Mouse (Mus musculus): ENCODE data around the gene Chchd4. TPM values are rescaled to one million over a fixed set of nuclear protein-coding genes. Genes with fewer than 3 reads are reported as not detected.

Chchd4 gene
- polyA plus RNA-seq, 1 experiment from 2014 or later: 27.3 TPM

DNA sequence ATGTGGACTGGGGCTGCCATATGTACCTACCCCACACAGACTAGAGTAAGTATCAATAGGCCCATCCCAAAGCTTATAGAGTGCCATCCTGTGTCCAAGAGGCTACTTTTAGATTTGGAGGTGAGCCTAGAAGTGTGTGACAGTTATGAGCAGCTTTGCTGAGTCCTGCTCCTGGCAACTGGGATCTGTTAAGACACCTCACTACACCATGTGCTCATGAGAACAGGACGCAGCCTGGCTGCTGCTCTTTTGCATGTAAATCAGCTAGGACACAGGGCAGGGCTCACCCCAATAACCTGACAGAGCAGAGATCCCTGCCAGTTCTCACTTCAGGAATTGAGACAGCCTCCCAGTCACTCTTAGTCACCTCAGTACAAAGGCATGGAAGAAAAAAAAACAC, 6.2 kb downstream of the Chchd4 start:
- Histone ChIP-seq H3K36me3 (ENCODE audit: control insufficient read depth, insufficient read depth, low read length) (peaks cover 2% of the 10 kb centered on the region; the same call in 1 of the 2 replicates), H3K9me3 (ENCODE audit: control insufficient read depth, low read length) (no peaks in the 10 kb centered on the region), H3K4me1 (ENCODE audit: control insufficient read depth, insufficient read depth, low read length) (0 out of 2 replicates have a peak, but pooled peaks cover 3% of the 10 kb centered on the region), H3K27ac (replicated peaks; ENCODE audit: low read depth, low read length) (no peak overlapping the region), H3K4me2 (ENCODE audit: low read depth, severe bottlenecking) (no peak overlapping the region), H3K9ac (ENCODE audit: low read length) (no peak overlapping the region), H3K27me3 (ENCODE audit: control insufficient read depth, insufficient read depth, low read length) (no peaks in the 10 kb centered on the region), H3K4me3 (ENCODE audit: low read depth, low read length) (no peak overlapping the region)
- DNase-seq (ENCODE audit: low spot score): no peak
- no peak for ATAC-seq (ENCODE audit: insufficient number of reproducible peaks, low FRiP score, low TSS enrichment, low read depth)
- WGBS: 70% methylated on average over 1 of the region's 1 CpGs

DNA sequence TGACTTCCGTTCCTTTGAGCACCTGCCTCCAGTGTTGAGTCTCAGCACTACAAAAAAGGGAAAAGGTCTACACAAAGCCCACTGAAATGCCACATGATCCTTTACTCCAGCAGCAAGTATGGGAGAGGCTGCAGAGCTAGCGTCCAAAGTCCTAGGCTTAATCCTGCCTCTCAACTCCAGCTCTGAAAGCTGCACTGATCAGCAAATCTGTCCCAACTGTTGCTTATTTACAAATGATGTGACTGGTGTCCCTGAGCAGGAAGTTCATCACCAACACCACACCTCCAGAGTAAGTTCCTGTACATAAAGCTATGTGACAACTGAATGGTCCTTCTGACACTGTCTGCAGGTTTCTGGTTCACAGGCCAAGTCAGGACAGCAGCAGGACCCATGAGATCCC, 7.6 kb downstream of the Chchd4 start:
- H3K27me3 ChIP-seq (ENCODE audit: control insufficient read depth, insufficient read depth, low read length): no peaks in the 10 kb centered on the region
- DNase-seq (ENCODE audit: low spot score) (no peak), ATAC-seq (ENCODE audit: insufficient number of reproducible peaks, low FRiP score, low TSS enrichment, low read depth) (no peak)
- no peaks in the 10 kb centered on the region for H3K4me1 ChIP-seq (ENCODE audit: control insufficient read depth, insufficient read depth, low read length)
- H3K27ac ChIP-seq (replicated peaks; ENCODE audit: low read depth, low read length): no peak overlapping the region
- 84% methylated on average over 2 of the region's 2 CpGs for WGBS
- no peak overlapping the region for H3K4me3 ChIP-seq (ENCODE audit: low read depth, low read length)
- no peaks in the 10 kb centered on the region for H3K9me3 ChIP-seq (ENCODE audit: control insufficient read depth, low read length)
- peaks cover 2% of the 10 kb centered on the region; the same call in 1 of the 2 replicates for H3K36me3 ChIP-seq (ENCODE audit: control insufficient read depth, insufficient read depth, low read length)
- no peak overlapping the region for H3K9ac ChIP-seq (ENCODE audit: low read length)
- no peak overlapping the region for H3K4me2 ChIP-seq (ENCODE audit: low read depth, severe bottlenecking)

- WGBS: 88% methylated on average over 1 of the region's 1 CpGs
- ATAC-seq (ENCODE audit: insufficient number of reproducible peaks, low FRiP score, low TSS enrichment, low read depth): no peak
- Histone ChIP-seq H3K9me3 (ENCODE audit: control insufficient read depth, low read length) (no peaks in the 10 kb centered on the region), H3K36me3 (ENCODE audit: control insufficient read depth, insufficient read depth, low read length) (no peaks in the 10 kb centered on the region), H3K4me1 (ENCODE audit: control insufficient read depth, insufficient read depth, low read length) (no peaks in the 10 kb centered on the region), H3K4me3 (ENCODE audit: low read depth, low read length) (no peak overlapping the region), H3K27ac (replicated peaks; ENCODE audit: low read depth, low read length) (no peak overlapping the region), H3K9ac (ENCODE audit: low read length) (no peak overlapping the region), H3K27me3 (ENCODE audit: control insufficient read depth, insufficient read depth, low read length) (no peaks in the 10 kb centered on the region), H3K4me2 (ENCODE audit: low read depth, severe bottlenecking) (no peak overlapping the region)
- DNase-seq (ENCODE audit: low spot score): no peak
Measured at GRCm38 (mm10) chr6:91459471-91459870, 13.9 kb downstream of the Chchd4 start.

- ATAC-seq (ENCODE audit: insufficient number of reproducible peaks, low FRiP score, low TSS enrichment, low read depth): no peak
- WGBS: 46% methylated on average over 5 of the region's 5 CpGs
- no peak for DNase-seq (ENCODE audit: low spot score)
- H3K36me3 ChIP-seq (ENCODE audit: control insufficient read depth, insufficient read depth, low read length): no peaks in the 10 kb centered on the region
- no peak overlapping the region for H3K27ac ChIP-seq (replicated peaks; ENCODE audit: low read depth, low read length)
- no peak overlapping the region for H3K9ac ChIP-seq (ENCODE audit: low read length)
- no peak overlapping the region for H3K4me2 ChIP-seq (ENCODE audit: low read depth, severe bottlenecking)
- H3K9me3 ChIP-seq (ENCODE audit: control insufficient read depth, low read length): no peaks in the 10 kb centered on the region
- no peaks in the 10 kb centered on the region for H3K4me1 ChIP-seq (ENCODE audit: control insufficient read depth, insufficient read depth, low read length)
- H3K4me3 ChIP-seq (ENCODE audit: low read depth, low read length): no peak overlapping the region
- H3K27me3 ChIP-seq (ENCODE audit: control insufficient read depth, insufficient read depth, low read length): no peaks in the 10 kb centered on the region
Measured at GRCm38 (mm10) chr6:91454546-91454945, 18.8 kb downstream of the Chchd4 start.

DNA sequence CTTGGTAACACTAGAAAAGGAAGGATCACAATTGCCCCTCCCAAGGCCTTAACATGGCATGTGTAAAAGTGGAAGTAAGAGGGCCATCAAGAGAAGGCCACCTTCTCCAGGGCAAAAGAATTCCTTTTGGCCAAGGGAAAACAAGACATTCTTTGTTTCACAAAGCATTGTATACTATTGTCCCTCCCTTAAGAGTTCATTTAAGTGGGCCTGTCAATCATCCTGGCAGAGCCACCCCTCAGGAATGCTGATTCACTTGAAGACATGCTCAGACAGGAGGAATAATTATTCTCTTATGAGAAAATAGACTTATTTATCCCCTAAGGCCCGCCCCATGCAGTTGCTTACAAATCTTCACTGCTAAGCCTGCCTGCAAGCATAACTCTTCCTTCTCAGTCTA, 21.3 kb downstream of the Chchd4 start:
- ATAC-seq (ENCODE audit: insufficient number of reproducible peaks, low FRiP score, low TSS enrichment, low read depth) (no peak), DNase-seq (ENCODE audit: low spot score) (no peak)
- WGBS: 64% methylated on average over 1 of the region's 1 CpGs
- no peaks in the 10 kb centered on the region for H3K4me1 ChIP-seq (ENCODE audit: control insufficient read depth, insufficient read depth, low read length)
- no peaks in the 10 kb centered on the region for H3K9me3 ChIP-seq (ENCODE audit: control insufficient read depth, low read length)
- H3K36me3 ChIP-seq (ENCODE audit: control insufficient read depth, insufficient read depth, low read length): no peaks in the 10 kb centered on the region
- no peak overlapping the region for H3K27ac ChIP-seq (replicated peaks; ENCODE audit: low read depth, low read length)
- H3K27me3 ChIP-seq (ENCODE audit: control insufficient read depth, insufficient read depth, low read length): no peaks in the 10 kb centered on the region
- no peak overlapping the region for H3K9ac ChIP-seq (ENCODE audit: low read length)
- H3K4me3 ChIP-seq (ENCODE audit: low read depth, low read length): no peak overlapping the region
- no peak overlapping the region for H3K4me2 ChIP-seq (ENCODE audit: low read depth, severe bottlenecking)

DNA sequence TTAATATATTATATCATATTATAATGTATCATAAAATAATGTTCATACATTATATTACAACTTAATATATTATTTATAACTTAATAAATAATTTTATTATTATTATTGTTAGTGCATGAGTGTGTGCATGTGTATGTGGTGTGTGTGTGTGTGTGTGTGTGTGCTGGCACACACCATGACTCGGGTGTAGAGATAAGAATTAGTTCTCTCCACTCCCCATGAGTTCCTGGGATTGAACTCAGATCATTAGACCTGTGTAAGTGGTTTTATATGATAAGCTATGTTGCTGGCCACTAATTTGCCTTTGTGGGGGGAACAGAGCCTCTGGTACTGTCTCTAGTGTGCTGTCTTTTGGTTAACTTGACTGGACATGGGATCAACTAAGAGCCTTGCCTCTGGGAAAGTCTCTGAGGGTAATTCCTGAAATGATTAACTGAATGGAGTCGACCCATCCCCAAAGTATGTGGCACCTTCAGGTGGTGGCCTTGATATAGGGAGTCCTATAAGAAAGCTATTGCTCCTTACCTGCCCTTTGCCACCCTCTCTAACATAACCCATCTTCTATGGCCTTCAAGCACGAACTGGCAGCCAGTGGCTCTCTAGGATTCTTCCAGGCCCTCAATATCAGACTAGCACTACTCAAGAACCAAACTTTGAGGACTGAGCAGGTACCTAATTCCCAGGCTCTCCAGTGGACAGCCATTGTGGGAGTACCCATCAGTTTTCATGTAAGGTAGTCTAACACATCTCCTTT, 23.7 kb downstream of the Chchd4 start:
- no peaks in the 10 kb centered on the region for H3K36me3 ChIP-seq (ENCODE audit: control insufficient read depth, insufficient read depth, low read length)
- no peaks in the 10 kb centered on the region for H3K27me3 ChIP-seq (ENCODE audit: control insufficient read depth, insufficient read depth, low read length)
- WGBS: 58% methylated on average over 3 of the region's 3 CpGs
- DNase-seq (ENCODE audit: low spot score) (no peak), ATAC-seq (ENCODE audit: insufficient number of reproducible peaks, low FRiP score, low TSS enrichment, low read depth) (no peak)
- H3K4me2 ChIP-seq (ENCODE audit: low read depth, severe bottlenecking): no peak overlapping the region
- no peaks in the 10 kb centered on the region for H3K9me3 ChIP-seq (ENCODE audit: control insufficient read depth, low read length)
- no peaks in the 10 kb centered on the region for H3K4me1 ChIP-seq (ENCODE audit: control insufficient read depth, insufficient read depth, low read length)
- H3K4me3 ChIP-seq (ENCODE audit: low read depth, low read length): no peak overlapping the region
- H3K27ac ChIP-seq (replicated peaks; ENCODE audit: low read depth, low read length): no peak overlapping the region
- H3K9ac ChIP-seq (ENCODE audit: low read length): no peak overlapping the region

DNA sequence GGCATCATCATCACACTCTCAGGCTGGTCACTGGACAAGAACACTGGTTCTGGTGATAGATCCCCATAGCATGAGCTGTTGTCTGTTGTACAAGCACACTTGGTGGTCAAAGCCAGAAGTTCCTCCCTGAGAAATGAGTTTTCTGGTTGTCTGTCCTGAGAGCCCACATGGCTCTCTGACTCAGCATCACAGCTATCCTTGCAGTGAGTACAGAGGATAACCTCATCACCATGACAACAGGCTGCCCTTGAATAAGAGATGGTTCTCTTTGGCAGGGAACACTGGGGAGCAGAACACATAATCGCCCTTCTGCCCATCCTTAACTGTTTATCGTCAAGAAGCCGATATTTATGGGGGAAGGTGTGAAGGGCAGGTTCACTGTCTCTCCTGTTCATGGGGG, 28.0 kb downstream of the Chchd4 start:
- no peak overlapping the region for H3K4me2 ChIP-seq (ENCODE audit: low read depth, severe bottlenecking)
- H3K27ac ChIP-seq (replicated peaks; ENCODE audit: low read depth, low read length): no peak overlapping the region
- 74% methylated on average over 3 of the region's 3 CpGs for WGBS
- no peaks in the 10 kb centered on the region for H3K27me3 ChIP-seq (ENCODE audit: control insufficient read depth, insufficient read depth, low read length)
- H3K4me3 ChIP-seq (ENCODE audit: low read depth, low read length): no peak overlapping the region
- no peak for ATAC-seq (ENCODE audit: insufficient number of reproducible peaks, low FRiP score, low TSS enrichment, low read depth)
- H3K4me1 ChIP-seq (ENCODE audit: control insufficient read depth, insufficient read depth, low read length): peaks cover 2% of the 10 kb centered on the region; the same call in 1 of the 2 replicates
- H3K9me3 ChIP-seq (ENCODE audit: control insufficient read depth, low read length): no peaks in the 10 kb centered on the region
- no peak for DNase-seq (ENCODE audit: low spot score)
- H3K9ac ChIP-seq (ENCODE audit: low read length): no peak overlapping the region
- H3K36me3 ChIP-seq (ENCODE audit: control insufficient read depth, insufficient read depth, low read length): no peaks in the 10 kb centered on the region

DNA sequence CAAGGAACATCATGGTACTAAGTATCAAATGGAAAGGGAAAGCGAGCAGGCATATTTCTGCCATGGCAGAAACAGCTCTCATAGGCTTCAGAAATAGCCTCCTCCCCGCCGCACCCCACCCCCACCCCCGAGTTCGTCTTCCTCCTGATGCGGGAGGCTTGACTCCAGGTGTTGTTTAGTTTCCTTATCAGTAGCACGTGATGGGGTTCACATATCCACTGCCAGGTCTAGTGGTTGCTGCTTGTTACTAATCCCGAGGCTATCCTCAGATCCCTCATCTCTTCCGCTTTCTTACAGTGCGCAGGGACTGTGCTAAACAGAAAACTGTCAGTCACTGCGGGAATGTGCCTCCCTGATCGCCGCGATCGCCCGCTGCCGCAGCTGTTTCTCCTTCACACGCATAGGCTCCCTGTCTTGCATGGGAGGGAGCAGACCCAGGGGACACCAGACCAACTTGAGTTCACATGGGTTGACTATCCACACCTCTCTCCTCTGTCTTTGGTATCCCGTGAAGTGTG, 32.1 kb downstream of the Chchd4 start:
- peaks cover 2% of the 10 kb centered on the region; the same call in 1 of the 2 replicates for H3K4me1 ChIP-seq (ENCODE audit: control insufficient read depth, insufficient read depth, low read length)
- no peaks in the 10 kb centered on the region for H3K9me3 ChIP-seq (ENCODE audit: control insufficient read depth, low read length)
- WGBS: 5% methylated on average over 19 of the region's 19 CpGs
- H3K9ac ChIP-seq (ENCODE audit: low read length): peak overlapping the region; percentile 51
- no peaks in the 10 kb centered on the region for H3K36me3 ChIP-seq (ENCODE audit: control insufficient read depth, insufficient read depth, low read length)
- H3K4me3 ChIP-seq (ENCODE audit: low read depth, low read length): peak overlapping the region; percentile 43
- H3K27me3 ChIP-seq (ENCODE audit: control insufficient read depth, insufficient read depth, low read length): no peaks in the 10 kb centered on the region
- no peak overlapping the region for H3K27ac ChIP-seq (replicated peaks; ENCODE audit: low read depth, low read length)
- H3K4me2 ChIP-seq (ENCODE audit: low read depth, severe bottlenecking): peak overlapping the region; percentile 87
- ATAC-seq (ENCODE audit: insufficient number of reproducible peaks, low FRiP score, low TSS enrichment, low read depth) (peak; percentile 67), DNase-seq (ENCODE audit: low spot score) (no peak)
